Mouse (Mus musculus): ENCODE measurements around the gene Herc6.

DNA sequence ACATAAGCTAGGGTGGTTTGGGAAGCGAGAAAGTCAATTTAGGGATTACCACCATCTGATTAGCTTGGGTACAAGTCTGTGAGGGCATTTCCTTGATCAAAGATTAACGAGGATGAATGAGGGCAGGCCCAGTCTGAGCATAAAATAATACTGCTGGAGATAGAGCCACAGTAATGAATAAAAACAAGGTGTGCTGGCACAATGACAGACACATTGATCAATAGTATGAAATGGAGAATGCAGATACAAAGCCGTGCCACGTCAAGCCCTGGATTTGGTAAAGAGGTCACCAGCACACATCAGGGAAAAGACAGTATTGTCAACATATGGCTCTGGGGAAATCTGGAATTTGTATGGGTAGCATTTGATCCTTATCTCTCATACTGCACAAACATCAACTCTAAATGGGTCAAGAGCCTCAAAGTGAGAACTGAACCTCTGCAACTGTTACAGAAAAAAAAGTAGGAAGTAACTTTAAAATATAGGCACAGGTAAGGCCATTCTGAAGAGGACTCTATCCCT, 22.9 kb upstream of the Herc6 start:
- TF ChIP-seq CTCF (conservative IDR thresholded peaks at IDR 0.05; ENCODE audit: low read length): no peak
- no peak for TF ChIP-seq NANOG (IDR thresholded peaks at IDR 0.05; ENCODE audit: borderline replicate concordance, low read length)
